Mouse (Mus musculus) spleen, postnatal 0 days (tissue): ENCODE measurements around the gene Atp1a3. TPM values are rescaled to one million over a fixed set of nuclear protein-coding genes. Genes with fewer than 3 reads are reported as not detected.

Experiments
- polyA plus RNA-seq: library from polyadenylated mRNA; unstranded; fragments of >200 nt; fragmentation: Nextera tagmentation; extraction: Ambion mirVana; gene quantifications from 2 replicates; pipeline ENCODE4 v1.2.1, GENCODE M21; 2015

Gene Atp1a3
- polyA plus RNA-seq, result 3.6 and 5.3 TPM in 2 replicates

DNA sequence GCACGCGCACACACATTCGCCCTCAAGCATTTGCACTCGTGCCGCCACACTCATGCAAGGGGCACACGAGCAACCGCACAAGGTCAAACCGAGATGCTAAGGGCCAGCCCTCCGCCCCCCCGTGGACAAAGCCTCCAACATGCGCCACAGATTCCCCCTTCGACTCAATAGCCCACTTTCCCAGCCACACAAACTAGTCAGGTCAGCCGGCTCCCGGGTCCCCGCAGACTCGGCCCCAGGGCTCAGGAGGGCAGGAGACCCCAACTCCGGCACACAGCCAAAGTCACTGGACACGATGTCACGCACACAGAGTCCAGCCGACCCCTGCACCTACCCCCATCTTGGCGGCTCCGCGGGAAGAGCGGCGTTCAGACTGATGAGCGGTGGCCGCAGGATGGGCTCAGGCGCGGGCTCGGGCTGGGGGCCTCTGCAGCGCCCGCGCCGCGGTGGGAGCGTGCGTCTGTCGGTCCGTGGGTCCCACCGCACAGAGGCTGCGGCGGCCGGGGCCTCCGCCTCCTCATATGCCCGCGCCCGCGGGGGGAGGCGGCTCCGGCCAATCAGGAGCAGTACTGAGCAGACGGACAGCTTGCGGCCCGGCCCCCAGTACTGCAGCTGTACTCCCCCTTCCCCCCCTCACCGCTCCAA is at the start of gene Atp1a3:
Gene Atp1a3, minus strand, starts transcription at position 538 of the 645 bp plus-strand sequence.

DNA sequence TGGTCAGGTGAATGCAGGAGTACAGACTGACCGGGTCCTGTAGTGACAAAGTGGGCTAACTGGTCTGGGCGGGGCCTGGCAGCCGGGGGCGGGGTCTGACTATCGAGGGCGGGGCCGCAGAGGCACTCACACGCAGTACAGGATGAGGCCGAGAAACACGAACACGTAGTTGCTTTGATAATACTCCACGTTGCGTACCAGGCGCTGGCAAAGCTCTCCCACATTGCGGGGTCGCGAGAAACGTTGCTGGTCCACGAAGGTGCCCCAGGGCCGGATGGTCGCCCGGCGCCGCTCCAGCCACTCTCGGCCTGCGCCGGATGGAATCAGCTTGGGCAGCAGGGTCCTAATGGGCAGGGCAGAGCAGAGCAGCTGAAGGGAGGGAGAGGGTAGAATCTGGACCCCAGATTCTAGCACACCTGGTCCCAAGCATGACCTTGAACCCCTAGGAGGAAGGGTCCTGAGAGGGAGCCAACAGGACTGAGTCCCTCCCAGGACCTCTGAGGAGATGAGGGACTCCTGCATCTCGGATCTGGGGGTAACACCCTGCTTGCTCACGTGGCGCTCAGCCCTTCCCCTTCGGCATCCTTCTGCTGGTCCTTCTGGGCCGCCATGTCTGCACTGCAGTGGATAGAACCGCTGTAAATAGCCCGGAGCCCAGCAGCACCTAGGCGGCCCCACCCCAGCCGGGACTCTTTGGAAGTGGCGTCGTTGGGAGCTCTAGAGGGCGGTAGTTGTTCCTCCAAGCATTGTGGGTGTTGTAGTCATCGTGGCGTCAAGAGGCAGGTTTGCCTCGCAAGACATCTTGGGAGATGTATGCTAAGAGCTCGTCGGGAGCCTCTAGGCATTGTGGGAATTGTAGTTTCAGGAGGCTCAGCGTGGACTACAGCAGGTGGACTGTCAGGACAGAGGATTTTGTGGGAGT is 33.5 kb downstream of the Atp1a3 start, which contains the start of gene Rabac1:
Gene Rabac1, minus strand, starts transcription at position 783 of the 922 bp plus-strand sequence.

GRCm38 (mm10) chr7:24944257-24944950 is 61.4 kb downstream of the Atp1a3 start, which contains the start of gene Gm4881:
Gm4881 (minus strand) TSS chr7:24944494.

Other genes with a start within 250 kb of the Atp1a3 start
- 23.7 and 40.3 TPM in 2 replicates for gene Cd177, start 245.6 kb downstream of the Atp1a3 start, polyA plus RNA-seq
- gene Ceacam10, start 228.8 kb downstream of the Atp1a3 start, polyA plus RNA-seq, result 12.4 and 21.1 TPM in 2 replicates
- gene Gm9844, start 143.7 kb downstream of the Atp1a3 start, polyA plus RNA-seq, result 5.9 and 6.7 TPM in 2 replicates
- not detected in 2 replicates for gene Lypd4, start 136.0 kb downstream of the Atp1a3 start, polyA plus RNA-seq
- gene Dmrtc2, start 135.9 kb downstream of the Atp1a3 start, polyA plus RNA-seq, result not detected in 2 replicates
- gene Rps19, start 121.6 kb downstream of the Atp1a3 start, polyA plus RNA-seq, result 2,329 and 2,383 TPM in 2 replicates
- gene Cd79a, start 108.6 kb downstream of the Atp1a3 start, polyA plus RNA-seq, result 41.4 and 57.4 TPM in 2 replicates
- 95.4 and 107 TPM in 2 replicates for gene Arhgef1, start 103.0 kb downstream of the Atp1a3 start, polyA plus RNA-seq
- gene Gm4881, start 61.5 kb downstream of the Atp1a3 start, polyA plus RNA-seq, result not detected in 2 replicates
- gene Rabac1, start 33.2 kb downstream of the Atp1a3 start, polyA plus RNA-seq, result 128 and 155 TPM in 2 replicates
- gene Grik5, start 66.4 kb upstream of the Atp1a3 start, polyA plus RNA-seq, result 1.8 and 2.3 TPM in 2 replicates
- 11.1 and 11.5 TPM in 2 replicates for gene Zfp574, start 66.6 kb upstream of the Atp1a3 start, polyA plus RNA-seq
- 3.1 and 5.7 TPM in 2 replicates for gene Pou2f2, start 173.8 kb upstream of the Atp1a3 start, polyA plus RNA-seq
- gene Dedd2, start 214.7 kb upstream of the Atp1a3 start, polyA plus RNA-seq, result 37.7 and 40.2 TPM in 2 replicates
- gene Zfp526, start 215.5 kb upstream of the Atp1a3 start, polyA plus RNA-seq, result 2.0 and 2.6 TPM in 2 replicates
- 8.8 and 10.1 TPM in 2 replicates for gene Gsk3a, start 231.9 kb upstream of the Atp1a3 start, polyA plus RNA-seq
- 3.6 and 5.5 TPM in 2 replicates for gene Erf, start 244.8 kb upstream of the Atp1a3 start, polyA plus RNA-seq